Mouse (Mus musculus): ENCODE measurements at regions not wholly inside any gene's neighbourhood (a gene's known extent, or its start where the extent isn't known, plus 50 kb on each side); places are given as distances from the start of the nearest gene placed in this dataset.

GRCm38 (mm10) chr13:115326294-115326693 lies 224.5 kb upstream of the Itga1 start:
- TF ChIP-seq CTCF (IDR thresholded peaks at IDR 0.05; ENCODE audit: low read depth, low read length): no peak
- no peak for TF ChIP-seq TAL1 (conservative IDR thresholded peaks at IDR 0.05; ENCODE audit: low read depth, low read length)
- TF ChIP-seq GATA1 (IDR thresholded peaks at IDR 0.05; ENCODE audit: borderline replicate concordance, low read length): no peak

All from G1E (cell line).